Mouse (Mus musculus) embryo, embryonic 10.5 days (tissue): ENCODE data around the gene Nkapd1.
"Not testable (repeated sequence)": the region's sequence is repeated elsewhere in the genome, so short reads cannot be mapped to it uniquely, and the experiment has no call there.

Experiments used
- DNase-seq: peaks from one replicate; pipeline ENCODE4 v3.0.0-alpha.2; 2015; ENCODE audit warnings: low spot score

Nkapd1 gene

DNA sequence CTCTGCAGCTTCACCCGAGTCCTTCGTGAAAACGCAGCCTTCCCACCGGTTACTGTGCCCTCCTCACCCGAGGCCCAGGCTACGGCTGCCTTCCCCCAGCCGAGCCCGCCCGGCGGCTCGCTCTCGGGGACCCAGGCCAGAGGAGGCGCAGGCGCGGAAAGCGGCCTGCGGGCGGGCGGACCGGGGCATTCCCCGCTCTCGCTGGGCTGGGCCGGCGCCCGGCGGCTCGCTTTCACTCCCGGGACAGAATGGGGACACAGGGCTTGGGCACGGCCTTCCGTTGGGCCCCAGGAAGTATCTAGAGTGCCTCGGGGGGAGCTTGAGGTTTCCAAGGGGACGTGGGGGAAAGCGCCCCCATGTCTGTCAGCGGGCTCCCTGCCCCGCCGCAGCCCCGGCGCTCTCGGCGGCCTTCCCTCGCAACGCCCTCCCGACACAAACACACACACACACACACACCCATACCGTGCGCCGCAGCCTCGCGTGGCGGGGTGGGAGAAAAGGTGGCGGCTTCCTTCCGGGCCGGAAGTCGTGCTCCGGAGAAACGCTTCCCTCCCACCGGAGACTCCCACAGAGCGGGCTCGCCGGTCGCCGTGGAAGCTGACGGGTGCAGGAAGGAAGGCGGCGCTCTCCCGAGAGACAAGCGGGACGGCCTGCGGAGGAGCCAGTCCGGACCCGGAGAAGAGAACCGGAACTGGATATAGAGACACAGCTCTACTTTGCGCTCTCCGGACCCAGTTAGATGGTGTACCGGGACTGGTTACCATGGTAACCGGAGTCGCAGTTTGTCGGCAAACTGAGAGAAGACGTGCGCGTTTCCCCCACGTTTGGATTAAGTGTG lies at the start of gene Nkapd1, which contains the start of gene Pih1d2:
Gene Nkapd1, minus strand, starts transcription at position 699 of the 838 bp plus-strand sequence.
Gene Pih1d2, plus strand, starts transcription at position 556 of the 838 bp plus-strand sequence.
- DNase-seq = peak; percentile 95

DNA sequence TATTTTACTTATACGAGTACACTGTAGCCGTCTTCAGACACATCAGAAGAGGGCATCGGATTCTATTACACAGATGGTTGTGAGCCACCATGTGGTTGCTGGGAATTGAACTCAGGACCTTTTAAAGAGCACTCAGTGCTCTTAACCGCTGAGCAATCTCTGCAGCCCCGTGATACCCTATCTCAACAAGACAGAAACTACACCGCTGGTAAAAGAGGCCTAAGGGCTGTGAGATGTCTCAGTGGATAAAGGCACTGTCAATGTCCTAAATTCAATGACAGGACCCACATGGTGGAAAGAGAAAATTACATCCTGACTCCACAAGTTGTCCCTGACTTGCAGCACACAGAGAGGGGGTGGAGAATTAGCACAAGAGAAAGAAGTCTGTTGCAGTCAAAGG lies 49.2 kb upstream of the Nkapd1 start:
- DNase-seq = no peak

DNA sequence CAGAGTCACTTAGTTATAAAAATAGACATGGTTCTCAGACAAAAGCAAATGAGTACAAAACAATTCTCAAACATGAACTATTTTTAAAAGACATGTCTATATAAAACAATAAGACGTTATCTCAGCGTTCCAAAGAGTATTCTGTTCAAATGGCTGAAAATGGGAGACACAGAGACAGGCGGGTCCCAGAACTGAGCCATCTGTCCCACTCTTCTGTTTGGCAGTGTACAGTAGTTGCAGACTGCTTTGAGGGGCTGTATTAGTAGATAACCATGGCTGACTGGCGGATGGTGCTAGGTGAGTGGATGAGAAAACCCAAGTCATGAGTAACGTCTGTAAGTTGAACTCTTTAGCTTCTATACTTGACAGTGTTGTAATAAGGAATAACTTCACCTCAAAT lies 47.6 kb upstream of the Nkapd1 start:
- DNase-seq = no peak

DNA sequence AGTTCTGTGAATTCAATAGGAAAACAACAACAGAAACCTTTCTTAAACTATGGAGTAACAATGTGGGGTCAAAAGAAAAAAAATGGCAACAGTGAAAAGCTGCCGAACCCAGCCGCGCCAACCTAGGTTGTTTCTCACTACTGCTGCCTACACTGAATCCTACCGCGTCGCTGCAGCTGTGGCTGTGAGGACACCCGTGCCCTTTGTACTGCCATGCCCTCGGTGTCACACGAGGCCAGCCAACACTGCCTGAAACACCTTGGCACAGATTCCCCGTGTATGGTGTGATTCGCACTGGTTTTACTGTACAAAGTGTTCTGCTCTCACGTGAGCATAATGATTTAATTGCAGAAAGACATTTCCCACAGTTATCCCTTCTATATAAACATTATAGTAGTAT lies 43.2 kb upstream of the Nkapd1 start:
- peak; percentile 47 for DNase-seq

DNA sequence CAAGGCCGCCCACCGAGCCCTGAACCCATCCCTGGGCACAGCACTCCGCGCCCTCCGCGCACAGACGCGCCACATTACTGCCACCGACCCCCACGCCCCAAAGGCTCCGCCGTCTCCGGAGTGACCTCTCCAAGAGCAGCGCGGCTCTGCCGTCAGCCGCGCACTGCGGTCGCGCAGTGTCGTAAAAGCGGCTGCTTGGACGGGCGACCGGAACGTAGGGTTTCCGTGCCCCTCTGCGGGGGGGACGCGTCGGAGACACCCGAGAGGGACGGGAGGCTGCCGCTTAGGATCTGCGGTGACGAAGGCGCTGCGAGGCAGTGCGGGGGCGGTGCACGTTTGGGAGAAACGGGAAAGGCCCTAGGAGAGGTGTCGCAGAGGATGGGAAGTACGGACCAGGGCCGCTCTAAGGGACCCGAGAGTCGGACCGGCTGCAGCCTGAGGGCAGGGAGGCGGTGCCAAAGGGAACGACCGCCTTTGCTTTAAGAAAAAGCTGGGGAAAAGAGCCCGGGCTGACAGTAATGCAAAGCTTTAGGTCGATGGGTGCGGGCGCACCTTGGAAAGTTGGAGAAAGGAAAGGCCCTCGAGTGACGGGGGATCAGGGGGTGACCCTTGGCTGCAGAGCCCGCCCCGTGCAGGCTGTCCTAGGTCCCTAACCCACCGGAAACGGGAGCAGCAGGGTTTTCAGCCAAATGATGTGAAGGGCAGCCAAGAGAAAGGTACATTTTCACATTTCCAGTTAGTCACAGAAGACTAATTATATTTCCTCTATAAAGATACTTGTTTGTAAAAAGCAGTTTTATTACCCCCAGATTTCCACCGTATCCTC lies 42.3 kb upstream of the Nkapd1 start, which contains the start of gene Dlat:
Gene Dlat, minus strand, starts transcription at position 389 of the 826 bp plus-strand sequence.
- peak; percentile 92 for DNase-seq

DNA sequence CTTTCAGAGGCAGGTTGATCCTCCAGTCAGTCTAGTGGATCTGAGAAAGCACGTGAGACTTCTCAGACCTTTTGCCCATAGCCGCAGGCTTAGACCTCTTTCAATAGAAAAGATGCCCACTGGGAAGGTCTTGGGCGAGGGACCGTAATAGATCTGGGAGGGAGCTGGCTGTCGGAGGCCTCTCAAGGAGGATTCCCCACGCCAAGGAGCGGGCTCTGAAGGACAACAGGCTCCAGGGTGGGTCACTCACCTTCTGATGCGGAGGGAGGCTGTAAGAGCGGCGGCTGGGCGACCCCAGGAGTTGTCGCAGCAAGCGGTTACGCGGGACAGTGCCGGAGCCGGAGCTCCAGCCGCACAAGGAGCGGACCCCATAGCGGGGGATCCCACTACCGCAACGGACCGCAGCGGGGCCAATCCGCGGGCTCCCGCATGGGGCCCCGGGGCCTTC lies 41.7 kb upstream of the Nkapd1 start:
- peak; percentile 47 for DNase-seq

DNA sequence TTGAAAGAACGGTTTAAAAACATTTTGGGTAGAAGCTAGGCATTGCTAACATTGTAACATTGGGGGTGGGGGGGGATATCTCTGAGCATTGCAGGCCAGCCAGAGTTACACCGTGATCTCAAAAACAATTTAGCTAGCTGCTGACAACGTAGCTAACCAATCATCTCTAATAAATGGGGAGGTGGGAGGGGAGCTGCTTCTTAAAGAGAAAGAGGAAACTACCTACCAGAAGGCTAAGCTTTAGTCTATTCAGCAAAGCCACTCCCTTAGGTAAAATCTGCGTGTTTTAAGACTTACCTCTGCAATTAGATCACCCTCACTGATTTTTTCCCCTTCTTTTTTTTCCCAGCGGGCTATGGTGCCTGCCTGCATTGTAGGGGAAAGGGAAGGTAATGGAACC lies 41.1 kb upstream of the Nkapd1 start:
- DNase-seq = peak; percentile 7

DNA sequence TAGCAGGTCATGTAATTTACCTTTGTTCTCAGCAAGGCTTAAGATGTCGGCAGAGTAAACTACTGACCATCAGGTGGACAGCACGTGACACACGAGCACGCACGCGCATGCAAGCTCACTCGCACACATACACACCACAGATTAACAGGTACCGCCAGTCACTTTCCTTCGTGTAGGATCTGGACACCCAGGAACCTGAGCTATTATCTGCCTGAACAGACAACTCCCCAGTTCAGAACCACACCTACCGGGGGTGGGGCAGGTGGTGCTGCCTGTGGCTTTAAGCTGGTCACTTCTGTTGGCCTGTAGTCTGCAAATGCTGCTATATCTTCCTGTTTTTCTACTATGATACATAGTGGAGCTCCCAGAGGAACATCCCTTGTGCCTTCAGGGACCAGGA lies 33.2 kb upstream of the Nkapd1 start:
- DNase-seq = no peak

DNA sequence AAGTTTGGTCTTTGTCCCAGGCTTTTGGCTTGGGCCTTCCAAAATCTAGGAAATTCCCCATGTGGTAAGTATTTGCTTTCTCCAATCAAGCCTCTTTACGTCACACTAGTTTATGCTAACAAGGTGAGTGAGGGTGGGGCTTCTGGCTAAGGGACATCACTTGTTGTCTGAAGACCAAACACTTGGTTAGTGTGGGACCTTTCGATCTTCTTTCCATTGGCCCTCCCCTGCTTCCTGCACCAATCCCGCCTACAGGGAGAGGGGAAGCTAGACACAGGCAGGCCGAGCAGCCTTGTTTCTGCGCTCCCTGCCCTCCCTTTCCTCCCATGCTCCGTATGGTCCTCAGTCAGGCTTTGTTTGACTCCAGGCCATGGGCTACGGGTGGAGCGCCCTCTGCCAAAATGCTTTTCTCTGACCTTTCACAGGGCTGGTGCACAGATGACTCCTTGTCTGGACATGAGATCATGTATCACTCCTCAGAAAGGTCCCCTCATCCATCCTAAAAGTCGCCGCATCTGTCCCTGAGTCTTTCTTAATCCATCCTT lies 29.6 kb upstream of the Nkapd1 start:
- DNase-seq = no peak

DNA sequence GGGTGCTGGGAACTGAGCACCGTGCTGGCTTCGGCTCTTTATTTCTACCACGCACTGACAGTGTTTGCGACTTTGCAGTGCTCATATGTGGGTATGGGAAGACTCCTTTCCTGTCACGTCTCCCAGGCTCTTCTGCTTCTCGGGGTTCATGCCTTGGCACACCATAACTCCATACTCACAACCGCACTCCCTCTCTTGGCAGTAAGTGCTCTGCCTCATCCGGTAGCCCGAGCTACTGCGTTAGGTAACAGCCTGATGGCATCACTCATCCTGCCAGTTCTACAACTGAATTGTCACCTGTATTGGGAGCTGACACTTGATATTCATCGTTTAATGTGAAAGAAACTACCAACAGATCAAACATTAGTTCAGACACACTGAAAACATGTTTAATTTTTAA lies 17.0 kb upstream of the Nkapd1 start:
- DNase-seq = no peak

DNA sequence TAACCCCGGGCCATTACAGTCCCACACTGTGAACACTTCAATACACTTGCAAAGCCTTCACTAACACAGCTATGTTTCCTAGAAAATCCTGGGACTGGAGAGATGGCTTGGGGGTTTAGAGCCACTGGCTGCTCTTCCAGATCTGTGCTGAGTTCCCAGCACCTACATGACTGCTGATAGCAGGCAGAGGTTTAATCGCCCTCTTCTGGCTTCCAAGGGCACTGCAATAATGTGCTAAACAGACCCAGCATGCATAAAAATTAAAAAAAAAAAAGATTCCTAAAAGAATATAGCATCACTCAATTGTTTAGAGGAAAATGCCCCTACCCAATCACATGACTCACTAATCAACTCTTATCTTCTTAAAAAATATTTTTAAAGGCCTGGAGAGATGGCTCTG lies 15.8 kb upstream of the Nkapd1 start:
- DNase-seq = peak; percentile 38

DNA sequence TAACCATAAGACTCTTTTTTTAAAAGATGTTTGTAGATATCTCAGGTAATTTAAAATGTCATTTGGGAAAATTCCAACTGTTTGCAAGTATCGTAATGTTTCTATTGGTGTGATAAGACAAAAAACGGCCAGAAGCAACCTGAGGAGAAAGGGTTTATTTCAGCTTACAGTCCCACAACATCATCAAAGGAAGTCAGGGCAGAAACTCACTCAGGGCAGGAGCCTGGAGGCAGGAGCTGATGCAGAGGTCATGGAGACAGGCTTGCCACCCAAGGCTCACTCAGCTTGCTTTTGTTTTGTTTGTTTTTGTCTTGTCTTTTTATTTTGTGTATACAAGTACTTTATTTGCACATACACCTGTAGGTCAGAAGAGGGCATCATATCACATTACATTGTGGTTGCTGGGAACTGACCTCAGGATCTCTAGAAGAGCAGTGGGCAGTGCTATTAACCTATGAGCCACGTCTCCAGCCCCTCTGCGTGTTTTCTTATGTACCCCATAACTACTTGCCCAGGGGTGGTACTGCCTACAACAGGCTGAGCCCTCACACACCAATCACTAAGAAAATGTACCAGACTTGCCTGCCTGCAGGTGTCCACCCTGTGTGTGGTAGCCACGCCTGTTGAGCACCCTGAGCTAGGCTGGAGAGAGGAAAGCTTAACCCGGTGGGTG lies 14.9 kb upstream of the Nkapd1 start:
- DNase-seq = no peak

DNA sequence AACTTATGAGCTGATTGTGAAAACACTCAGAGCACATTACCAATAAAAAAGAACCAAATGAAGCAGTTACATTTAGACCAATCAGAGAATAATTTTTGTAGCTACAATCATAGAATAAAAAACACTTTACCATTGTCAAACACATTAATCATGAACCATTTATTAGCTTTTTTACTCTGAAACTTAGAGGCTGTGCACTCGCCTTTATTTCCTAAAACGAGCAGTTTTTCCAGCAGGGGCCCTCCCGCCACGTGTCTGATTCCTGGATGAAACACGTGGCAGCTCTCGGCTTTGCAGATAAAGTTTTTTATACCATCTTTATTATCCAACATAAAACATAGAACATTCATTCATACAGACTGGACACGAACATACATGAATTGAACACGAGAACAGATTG lies 13.6 kb upstream of the Nkapd1 start:
- DNase-seq = not testable (repeated sequence)

DNA sequence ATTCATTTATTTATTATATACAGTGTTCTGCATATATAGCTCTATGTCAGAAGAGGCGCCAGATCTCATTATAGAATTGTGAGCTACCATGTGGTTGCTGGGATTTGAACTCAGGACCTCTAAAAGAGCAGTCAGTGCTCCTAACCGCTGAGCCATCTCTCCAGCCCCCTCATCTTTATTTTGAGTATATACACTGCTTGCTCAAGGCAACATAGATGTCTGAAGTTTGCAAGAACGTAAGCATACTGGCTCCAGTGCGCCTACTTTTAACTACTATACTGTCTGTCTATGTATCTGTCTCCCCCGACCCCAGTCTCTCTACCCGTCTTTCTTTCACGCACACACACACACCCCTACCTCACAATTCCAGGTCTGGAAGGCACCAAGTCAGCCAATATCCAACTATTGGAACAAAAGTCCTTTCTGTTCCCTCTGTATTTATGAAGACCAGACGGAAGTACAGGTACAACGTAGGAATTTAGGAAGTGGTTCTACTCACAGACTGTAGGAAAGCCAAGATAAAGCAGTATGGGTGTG lies 598 bp upstream of the Nkapd1 start:
- DNase-seq = no peak

DNA sequence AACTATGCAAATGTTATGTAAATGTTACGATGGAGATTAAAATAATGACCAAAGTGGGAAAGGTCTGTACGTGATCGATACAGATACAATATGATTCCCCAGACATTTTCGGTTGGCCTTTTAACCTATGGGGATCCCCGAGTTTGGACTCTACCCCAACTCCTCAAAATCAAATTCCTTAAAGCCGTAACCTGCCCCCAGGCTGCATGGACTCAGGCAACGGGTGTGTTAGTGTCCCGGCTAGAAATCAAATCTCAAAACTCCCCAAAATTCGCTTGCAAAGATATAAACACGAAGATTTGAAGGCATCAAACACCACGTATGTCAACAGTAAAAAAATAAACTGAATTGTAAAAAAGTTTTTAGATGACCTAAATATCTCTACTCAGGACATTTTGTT lies 1.1 kb downstream of the Nkapd1 start:
- no peak for DNase-seq

DNA sequence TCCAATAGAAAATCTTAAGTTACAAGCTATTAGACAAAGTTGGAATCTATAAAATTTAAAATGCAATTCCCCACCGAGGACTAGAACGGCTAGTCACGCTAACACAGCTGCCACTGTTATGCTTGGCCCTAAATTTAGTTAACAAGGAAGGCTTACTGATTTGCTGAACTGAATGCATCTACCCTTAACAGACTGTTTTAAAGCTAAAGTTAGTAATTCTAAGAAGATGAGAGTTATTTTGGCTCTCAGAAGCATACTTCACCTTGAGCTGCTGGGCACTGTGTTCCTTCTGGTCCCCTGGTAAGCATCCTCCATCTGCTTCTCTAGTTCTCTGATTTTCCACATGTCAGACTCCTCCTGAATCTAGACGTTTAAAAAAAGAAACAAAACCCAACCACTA lies 5.1 kb downstream of the Nkapd1 start:
- no peak for DNase-seq

DNA sequence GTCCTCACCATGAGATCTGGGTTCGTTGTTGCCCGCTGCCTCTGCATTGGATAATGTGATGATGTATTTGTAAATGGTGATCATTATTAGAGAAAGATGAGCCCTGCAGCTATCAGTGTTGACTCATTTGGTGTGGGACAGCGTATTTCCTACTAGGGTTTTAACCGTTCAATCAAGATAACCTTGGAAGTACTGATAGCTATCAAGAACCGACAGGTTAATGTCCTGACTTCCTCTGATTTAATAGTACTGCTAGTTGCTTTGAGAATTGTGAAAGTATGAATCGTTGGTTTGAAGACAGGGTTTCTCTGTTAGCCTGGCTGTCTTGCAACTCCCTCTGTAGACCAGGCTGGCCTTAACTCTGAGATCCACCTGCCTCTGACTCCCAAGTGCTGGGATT lies 12.9 kb downstream of the Nkapd1 start:
- no peak for DNase-seq

DNA sequence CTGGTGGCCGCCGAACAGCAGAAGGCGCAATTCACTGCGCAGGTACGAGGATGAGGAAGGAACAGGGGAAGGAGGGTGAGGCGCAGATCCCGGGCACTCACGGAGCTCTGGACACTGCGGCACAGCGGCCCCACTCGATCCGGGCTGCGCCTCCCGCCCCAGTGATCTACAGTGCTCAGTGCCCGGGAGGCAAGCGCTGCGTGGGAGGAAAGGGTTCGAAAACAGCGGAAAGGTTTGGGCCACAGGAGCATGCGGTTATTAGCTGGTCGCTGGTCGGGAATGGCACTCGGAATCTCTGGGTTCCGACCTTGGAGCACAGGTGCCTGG lies 13.3 kb downstream of the Nkapd1 start:
- no peak for DNase-seq

DNA sequence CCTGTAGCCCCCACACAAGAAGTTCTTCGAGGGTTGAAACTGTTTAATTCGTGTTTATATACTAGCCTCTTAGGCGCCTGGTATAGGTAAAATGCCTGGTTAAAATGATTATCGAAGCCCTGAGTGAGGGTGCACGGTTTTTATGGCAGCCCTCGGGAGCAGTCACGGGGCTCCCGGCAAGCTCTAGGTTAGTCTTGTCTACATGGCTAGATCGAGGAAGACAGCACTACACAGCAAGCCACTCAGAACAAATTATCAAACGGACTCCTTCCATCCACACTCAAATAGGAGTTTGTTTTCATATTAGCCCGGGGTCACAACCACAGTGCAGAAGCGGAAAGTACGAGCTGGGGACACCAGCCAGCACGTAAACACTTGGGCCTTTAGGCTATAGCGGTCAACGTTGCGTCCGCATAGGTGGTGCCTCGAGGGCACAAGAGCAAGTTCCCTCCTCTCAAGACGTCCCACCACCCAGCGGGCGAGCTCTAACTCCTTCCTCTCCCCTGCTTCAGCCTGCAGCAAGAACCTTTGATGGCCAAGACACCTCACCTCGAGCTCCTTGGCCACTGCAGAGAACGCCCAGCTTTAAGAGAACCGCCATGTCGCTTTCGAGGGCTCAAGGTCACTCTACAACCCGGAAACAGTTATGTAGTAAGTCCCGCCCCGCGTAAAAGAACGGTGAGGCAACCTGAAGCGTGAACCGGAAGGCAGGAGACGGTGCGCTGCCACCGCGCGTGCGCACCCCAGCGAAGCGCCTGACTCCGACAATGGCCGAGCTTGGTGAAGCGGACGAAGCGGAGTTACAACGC lies 13.9 kb downstream of the Nkapd1 start, which contains the start of the genes Sdhd and Timm8b:
Gene Sdhd, minus strand, starts transcription at position 624 of the 809 bp plus-strand sequence.
Gene Timm8b, plus strand, starts transcription at position 722 of the 809 bp plus-strand sequence.
- peak; percentile 98 for DNase-seq

DNA sequence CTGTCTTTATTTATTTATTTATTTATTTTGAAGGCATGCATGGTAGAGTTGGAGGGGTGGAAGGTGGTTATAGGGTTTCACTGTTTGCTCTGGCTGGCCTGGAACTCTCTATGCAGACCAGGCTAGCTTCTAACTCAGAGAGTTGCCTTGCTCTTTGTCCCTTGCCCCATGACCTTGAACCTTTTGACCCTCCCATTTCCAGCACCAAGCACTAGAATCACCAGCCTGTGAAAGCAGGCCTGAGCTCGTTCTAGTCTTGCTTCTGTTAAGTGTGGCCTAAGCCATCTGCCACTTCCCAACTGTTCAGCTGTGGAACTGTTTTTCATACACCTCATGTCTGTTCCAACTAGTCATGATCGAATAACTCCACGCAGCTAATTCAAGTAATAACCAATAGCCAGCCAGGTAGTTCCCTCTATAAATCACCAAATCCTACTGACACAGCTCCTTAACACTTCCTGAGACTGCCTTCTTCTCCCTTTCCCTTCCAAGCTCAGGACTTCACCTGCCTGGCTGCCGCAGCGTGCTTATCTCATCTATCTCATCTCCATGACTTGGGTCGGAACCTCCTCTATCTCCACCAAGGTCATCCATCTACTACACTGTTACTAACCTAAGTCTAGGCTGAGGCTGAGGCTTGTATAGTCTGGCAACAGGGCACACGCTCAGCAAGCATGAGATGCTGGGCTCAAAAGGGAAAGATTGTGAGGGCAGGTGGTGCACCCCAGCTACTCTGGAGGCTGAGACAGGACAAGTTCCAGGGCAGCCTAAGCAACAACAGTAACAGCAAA lies 15.0 kb downstream of the Nkapd1 start:
- DNase-seq = no peak
